Mouse (Mus musculus): Measurements from ENCODE around the gene Defa17. TPM values are rescaled to one million over a fixed set of nuclear protein-coding genes. Genes with fewer than 3 reads are reported as not detected.

Gene Defa17
- polyA plus RNA-seq (2012; ENCODE audit: low replicate concordance): not detected in 2 replicates

DNA sequence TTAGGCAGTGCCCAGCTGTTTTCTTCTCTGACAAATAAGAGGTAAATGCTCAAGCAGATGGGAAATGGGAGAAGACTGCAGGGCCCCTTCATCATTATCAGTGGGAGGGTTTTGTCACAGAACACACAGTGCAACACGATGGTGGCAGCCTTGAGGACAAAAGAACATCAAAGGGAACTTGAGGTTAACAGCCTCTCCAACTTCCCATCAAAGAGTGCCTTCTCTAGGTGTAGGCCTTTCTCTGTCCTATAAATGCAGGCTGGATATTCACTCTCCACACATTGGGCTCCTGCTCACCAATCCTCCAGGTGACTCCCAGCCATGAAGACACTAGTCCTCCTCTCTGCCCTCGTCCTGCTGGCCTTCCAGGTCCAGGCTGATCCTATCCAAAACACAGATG, at the start of gene Defa17:
TSS of gene Defa17 (plus strand) at position 301 of the 400 bp plus-strand sequence.

DNA sequence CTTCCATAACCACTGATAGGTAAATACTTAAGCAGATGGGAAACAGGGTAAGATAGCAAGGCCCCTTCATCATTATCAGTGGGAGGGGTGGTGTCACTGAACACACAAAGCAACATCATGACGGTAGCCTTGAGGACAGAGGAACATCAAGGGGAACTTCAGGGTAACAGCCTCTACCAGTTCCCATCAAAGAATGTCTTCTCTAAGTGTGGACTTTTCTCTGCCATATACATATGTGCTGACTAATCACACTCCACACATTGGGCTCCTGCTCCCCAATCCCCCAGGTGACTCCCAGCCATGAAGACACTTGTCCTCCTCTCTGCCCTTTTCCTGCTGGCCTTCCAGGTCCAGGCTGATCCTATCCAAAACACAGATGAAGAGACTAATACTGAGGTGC, 37.7 kb upstream of the Defa17 start, which contains the start of gene Defa26:
TSS of gene Defa26 (plus strand) at position 301 of the 400 bp plus-strand sequence.

DNA sequence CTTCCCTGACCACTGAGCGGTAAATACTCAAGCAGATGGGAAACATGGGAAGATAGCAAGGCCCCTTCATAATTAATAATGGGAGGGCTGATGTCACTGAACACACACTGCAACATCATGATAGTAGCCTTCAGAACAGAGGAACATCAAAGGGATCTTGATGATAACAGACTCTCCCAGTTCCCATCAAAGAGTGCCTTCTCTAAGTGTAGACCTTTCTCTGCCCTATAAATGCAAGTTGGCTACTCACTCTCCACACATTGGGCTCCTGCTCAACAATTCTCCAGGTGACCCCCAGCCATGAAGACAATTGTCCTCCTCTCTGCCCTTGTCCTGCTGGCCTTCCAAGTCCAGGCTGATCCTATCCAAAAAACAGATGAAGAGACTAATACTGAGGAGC, 9.9 kb downstream of the Defa17 start, which contains the start of gene Defa34:
TSS of gene Defa34 (plus strand) at position 301 of the 400 bp plus-strand sequence.

DNA sequence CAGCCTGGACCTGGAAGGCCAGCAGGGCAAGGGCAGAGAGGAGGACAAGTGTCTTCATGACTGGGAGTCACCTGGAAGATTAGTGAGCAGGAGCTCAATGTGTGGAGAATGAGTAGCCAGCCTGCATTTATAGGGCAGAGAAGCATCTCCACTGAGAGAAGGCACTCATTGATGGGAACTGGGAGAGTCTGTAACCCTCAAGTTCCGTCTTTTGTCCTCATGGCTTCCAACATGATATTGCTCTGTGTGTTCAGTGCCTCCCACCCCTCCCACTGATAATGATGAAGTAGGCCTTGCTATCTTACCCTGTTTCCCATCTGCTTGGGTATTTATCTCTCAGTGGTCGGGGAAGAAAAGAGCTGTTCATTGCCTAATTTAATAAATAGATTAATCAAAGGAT, 48.0 kb downstream of the Defa17 start, which contains the start of gene AY761184:
TSS of gene AY761184 (minus strand) at position 101 of the 400 bp plus-strand sequence.

Other genes starting within 250 kb of the Defa17 start
- gene Defa36, start 228.4 kb upstream of the Defa17 start, polyA plus RNA-seq (2012; ENCODE audit: low replicate concordance): not detected in 2 replicates
- gene Gm7849, start 199.2 kb upstream of the Defa17 start, polyA plus RNA-seq (2012; ENCODE audit: low replicate concordance): not detected in 2 replicates
- gene Defa20, start 146.5 kb upstream of the Defa17 start, polyA plus RNA-seq (2012; ENCODE audit: low replicate concordance): not detected in 2 replicates
- gene Defa32, start 126.7 kb upstream of the Defa17 start, polyA plus RNA-seq (2012; ENCODE audit: low replicate concordance): not detected in 2 replicates
- gene Defa37, start 90.4 kb upstream of the Defa17 start, polyA plus RNA-seq (2012; ENCODE audit: low replicate concordance): not detected in 2 replicates
- gene Defa28, start 72.8 kb upstream of the Defa17 start, polyA plus RNA-seq (2012; ENCODE audit: low replicate concordance): not detected in 2 replicates
- gene Gm7861, start 61.3 kb upstream of the Defa17 start, polyA plus RNA-seq (2012; ENCODE audit: low replicate concordance): not detected in 2 replicates
- gene Defa26, start 37.6 kb upstream of the Defa17 start, polyA plus RNA-seq (2012; ENCODE audit: low replicate concordance): not detected in 2 replicates
- not detected in 2 replicates for gene Defa34, start 10.0 kb downstream of the Defa17 start, polyA plus RNA-seq (2012; ENCODE audit: low replicate concordance)
- not detected in 2 replicates for gene AY761184, start 47.9 kb downstream of the Defa17 start, polyA plus RNA-seq (2012; ENCODE audit: low replicate concordance)
- gene Defa24, start 78.7 kb downstream of the Defa17 start, polyA plus RNA-seq (2012; ENCODE audit: low replicate concordance): not detected in 2 replicates
- gene Defb50, start 167.8 kb downstream of the Defa17 start, polyA plus RNA-seq (2012; ENCODE audit: low replicate concordance): not detected in 2 replicates
- not detected in 2 replicates for gene Defb2, start 184.1 kb downstream of the Defa17 start, polyA plus RNA-seq (2012; ENCODE audit: low replicate concordance)
- gene Defb10, start 203.1 kb downstream of the Defa17 start, polyA plus RNA-seq (2012; ENCODE audit: low replicate concordance): not detected in 2 replicates
- not detected in 2 replicates for gene Defb9, start 229.6 kb downstream of the Defa17 start, polyA plus RNA-seq (2012; ENCODE audit: low replicate concordance)

Data from hematopoietic multipotent progenitor cell, adult 10-12 weeks (in vitro differentiated cells).